Mouse (Mus musculus): Measurements from ENCODE around the gene 6030408B16Rik.

Gene 6030408B16Rik

GRCm38 (mm10) chr15:101267053-101268032, 25.7 kb upstream of the 6030408B16Rik start:
- peak in 1 of 2 experiments; percentile 17 for DNase-seq (ENCODE audit: low spot score in 2 of 2)

- no peak for DNase-seq (ENCODE audit: low spot score in 2 of 2)
These were observed 22.8 kb upstream of the 6030408B16Rik start for GRCm38 (mm10) chr15:101270101-101270820.

GRCm38 (mm10) chr15:101271107-101271506, 21.9 kb upstream of the 6030408B16Rik start:
- no peak for DNase-seq (ENCODE audit: low spot score in 2 of 2)

GRCm38 (mm10) chr15:101271513-101271912, 21.5 kb upstream of the 6030408B16Rik start:
- no peak for DNase-seq (ENCODE audit: low spot score in 2 of 2)

- DNase-seq (ENCODE audit: low spot score in 2 of 2) = no peak
These were observed 18.6 kb upstream of the 6030408B16Rik start for GRCm38 (mm10) chr15:101274380-101274779.

- no peak for DNase-seq (ENCODE audit: low spot score in 2 of 2)
These were observed 15.6 kb upstream of the 6030408B16Rik start for GRCm38 (mm10) chr15:101277351-101277899.

- DNase-seq (ENCODE audit: low spot score in 2 of 2) = no peak
These were observed 14.4 kb upstream of the 6030408B16Rik start for GRCm38 (mm10) chr15:101278589-101278988.

- no peak for DNase-seq (ENCODE audit: low spot score in 2 of 2)
These were observed 13.5 kb upstream of the 6030408B16Rik start for GRCm38 (mm10) chr15:101279430-101279999.

- DNase-seq (ENCODE audit: low spot score in 2 of 2) = no peak
These were observed 10.5 kb upstream of the 6030408B16Rik start for GRCm38 (mm10) chr15:101282471-101282870.

GRCm38 (mm10) chr15:101283183-101283910, 9.7 kb upstream of the 6030408B16Rik start:
- DNase-seq (ENCODE audit: low spot score in 2 of 2) = peak in 1 of 2 experiments; percentile 46

GRCm38 (mm10) chr15:101283911-101284750, 8.9 kb upstream of the 6030408B16Rik start, which contains the start of gene Atg101:
Atg101 (plus strand) TSS chr15:101284272.
- peak; percentile 75 to 89 for DNase-seq (ENCODE audit: low spot score in 2 of 2)

GRCm38 (mm10) chr15:101286129-101286770, 6.8 kb upstream of the 6030408B16Rik start:
- no peak for DNase-seq (ENCODE audit: low spot score in 2 of 2)

- no peak for DNase-seq (ENCODE audit: low spot score in 2 of 2)
These were observed 5.7 kb upstream of the 6030408B16Rik start for GRCm38 (mm10) chr15:101287361-101287760.

GRCm38 (mm10) chr15:101290354-101290753, 2.7 kb upstream of the 6030408B16Rik start:
- no peak for DNase-seq (ENCODE audit: low spot score in 2 of 2)

GRCm38 (mm10) chr15:101292012-101292411, 1.0 kb upstream of the 6030408B16Rik start:
- DNase-seq (ENCODE audit: low spot score in 2 of 2) = no peak

GRCm38 (mm10) chr15:101294028-101294894, 1.2 kb downstream of the 6030408B16Rik start:
- no peak for DNase-seq (ENCODE audit: low spot score in 2 of 2)

GRCm38 (mm10) chr15:101295106-101295505, 2.1 kb downstream of the 6030408B16Rik start:
- no peak for DNase-seq (ENCODE audit: low spot score in 2 of 2)

GRCm38 (mm10) chr15:101295616-101296015, 2.6 kb downstream of the 6030408B16Rik start:
- no peak for DNase-seq (ENCODE audit: low spot score in 2 of 2)

- DNase-seq (ENCODE audit: low spot score in 2 of 2) = no peak
These were observed 3.1 kb downstream of the 6030408B16Rik start for GRCm38 (mm10) chr15:101296091-101296490.
